Mouse (Mus musculus) MEL (cell line): ENCODE data around the gene Nfatc3. TPM values are rescaled to one million over a fixed set of nuclear protein-coding genes. Genes with fewer than 3 reads are reported as not detected.

Experiments
- DNase-seq: peaks from one replicate; pipeline ENCODE4 v3.0.0; 2011; ENCODE audit warnings: low read depth, low spot score
- H3K27ac ChIP-seq: 2 replicates; pipeline ENCODE4 v1.5.1; 2012; ENCODE audit warnings: low read depth, mild to moderate bottlenecking, control low read depth, low read length, moderate library complexity; ENCODE audit not compliant: control insufficient read depth
- H3K27me3 ChIP-seq, 2 experiments: fragments of 150-350 bp in 1 of 2; sonication (generic) in 1 of 2; 2 replicates each; pipeline ENCODE4 v1.6.1; 2012; ENCODE audit warnings: low read length in 2 of 2, mild to moderate bottlenecking in 2 of 2, improper control_type of control experiment in 1 of 2, moderate library complexity in 1 of 2; ENCODE audit not compliant: insufficient read depth in 2 of 2, control insufficient read depth in 1 of 2
- H3K36me3 ChIP-seq, 2 experiments: 2 replicates each; pipeline ENCODE4 v1.6.1; 2012 to 2014; ENCODE audit warnings: low read length in 2 of 2, improper control_type of control experiment in 1 of 2, inconsistent platforms in 1 of 2, mild to moderate bottlenecking in 1 of 2; ENCODE audit not compliant: insufficient read depth in 2 of 2, control insufficient read depth in 1 of 2
- H3K4me1 ChIP-seq, 2 experiments: fragments of 150-350 bp in 1 of 2; sonication (generic) in 1 of 2; 2 replicates each; pipeline ENCODE4 v1.6.1; 2012; ENCODE audit warnings: low read length in 2 of 2, improper control_type of control experiment in 1 of 2, mild to moderate bottlenecking in 1 of 2; ENCODE audit not compliant: insufficient read depth in 2 of 2, control insufficient read depth in 1 of 2
- H3K4me3 ChIP-seq, 2 experiments: fragments of 150-350 bp in 1 of 2; sonication (generic) in 1 of 2; 2 replicates each; pipeline ENCODE4 v1.5.1; 2012; ENCODE audit warnings: low read depth in 2 of 2, low read length in 2 of 2, mild to moderate bottlenecking in 2 of 2, moderate library complexity in 2 of 2, control low read depth in 1 of 2, improper control_type of control experiment in 1 of 2; ENCODE audit not compliant: control insufficient read depth in 1 of 2, insufficient read depth in 1 of 2
- H3K79me2 ChIP-seq: 2 replicates; pipeline ENCODE4 v1.6.1; 2012; ENCODE audit warnings: mild to moderate bottlenecking, low read length, moderate library complexity; ENCODE audit not compliant: control insufficient read depth, poor library complexity, insufficient read depth
- H3K9ac ChIP-seq: 2 replicates; pipeline ENCODE4 v1.6.1; 2012; ENCODE audit warnings: low read depth, mild to moderate bottlenecking, control low read depth, low read length, moderate library complexity; ENCODE audit not compliant: control insufficient read depth, poor library complexity, severe bottlenecking
- H3K9me3 ChIP-seq: fragments of 150-350 bp; sonication (generic); replicated peaks from 2 replicates; pipeline ENCODE4 v1.6.1; 2012; ENCODE audit warnings: mild to moderate bottlenecking, low read length, improper control_type of control experiment, moderate library complexity; ENCODE audit not compliant: insufficient read depth
- BHLHE40 ChIP-seq: IDR thresholded peaks from 2 replicates; pipeline ENCODE4 v1.6.1; 2012; ENCODE audit warnings: low read depth, mild to moderate bottlenecking, inconsistent platforms, low read length, improper control_type of control experiment, borderline replicate concordance
- CTCF ChIP-seq, 3 experiments: IDR thresholded peaks in 2 of 3; conservative IDR thresholded peaks in 1 of 3; 2 replicates each; pipeline ENCODE4 v1.5.1; 2011 to 2012; ENCODE audit warnings: low read length in 3 of 3, low read depth in 2 of 3, mild to moderate bottlenecking in 2 of 3, improper control_type of control experiment in 1 of 3, inconsistent platforms in 1 of 3, mixed read lengths in 1 of 3, moderate library complexity in 1 of 3; ENCODE audit not compliant: control insufficient read depth in 1 of 3, insufficient read depth in 1 of 3, poor library complexity in 1 of 3, severe bottlenecking in 1 of 3
- ELF1 ChIP-seq: IDR thresholded peaks from 2 replicates; pipeline ENCODE4 v1.6.1; 2014; ENCODE audit warnings: low read depth, mild to moderate bottlenecking, inconsistent platforms, low read length, improper control_type of control experiment, moderate library complexity
- EP300 ChIP-seq, 2 experiments: IDR thresholded peaks; 2 replicates each; pipeline ENCODE4 v1.6.1; 2011; ENCODE audit warnings: improper control_type of control experiment in 2 of 2, low read length in 2 of 2, low read depth in 1 of 2, mild to moderate bottlenecking in 1 of 2
- ETS1 ChIP-seq: IDR thresholded peaks from 2 replicates; pipeline ENCODE4 v1.6.1; 2012; ENCODE audit warnings: low read depth, mild to moderate bottlenecking, inconsistent platforms, low read length, improper control_type of control experiment, moderate library complexity
- GABPA ChIP-seq: IDR thresholded peaks from 2 replicates; pipeline ENCODE4 v1.6.1; 2012; ENCODE audit warnings: low read depth, mild to moderate bottlenecking, inconsistent platforms, low read length, improper control_type of control experiment, moderate library complexity
- GATA1 ChIP-seq: IDR thresholded peaks from 2 replicates; pipeline ENCODE4 v1.6.1; 2011; ENCODE audit warnings: low read depth, low read length, improper control_type of control experiment
- KAT2A ChIP-seq: conservative IDR thresholded peaks from 2 replicates; pipeline ENCODE4 v1.6.1; 2012; ENCODE audit warnings: low read depth, low read length, improper control_type of control experiment, inconsistent platforms
- MAX ChIP-seq: IDR thresholded peaks from 2 replicates; pipeline ENCODE4 v1.6.1; 2011; ENCODE audit warnings: low read length, improper control_type of control experiment
- MXI1 ChIP-seq: IDR thresholded peaks from 2 replicates; pipeline ENCODE4 v1.6.1; 2011; ENCODE audit warnings: mild to moderate bottlenecking, low read depth, low read length, improper control_type of control experiment
- MYC ChIP-seq: IDR thresholded peaks from 2 replicates; pipeline ENCODE4 v1.6.1; 2011; ENCODE audit warnings: low read depth, mild to moderate bottlenecking, low read length, improper control_type of control experiment, moderate library complexity
- NELFE ChIP-seq: IDR thresholded peaks from 2 replicates; pipeline ENCODE4 v1.6.1; 2011; ENCODE audit warnings: low read depth, low read length, improper control_type of control experiment
- NRF1 ChIP-seq: IDR thresholded peaks from 2 replicates; pipeline ENCODE4 v1.6.1; 2014; ENCODE audit warnings: low read depth, mild to moderate bottlenecking, inconsistent platforms, low read length, improper control_type of control experiment, moderate library complexity; ENCODE audit not compliant: poor library complexity, insufficient read depth, severe bottlenecking
- POLR2A ChIP-seq, 2 experiments: IDR thresholded peaks; 2 replicates each; pipeline ENCODE4 v1.6.1; 2011 to 2012; ENCODE audit warnings: low read length in 2 of 2, mild to moderate bottlenecking in 2 of 2, control low read depth in 1 of 2, improper control_type of control experiment in 1 of 2, low read depth in 1 of 2, moderate library complexity in 1 of 2; ENCODE audit not compliant: control insufficient read depth in 1 of 2, insufficient read depth in 1 of 2, poor library complexity in 1 of 2
- POLR2AphosphoS2 ChIP-seq: IDR thresholded peaks from 2 replicates; pipeline ENCODE4 v1.6.1; 2011; ENCODE audit warnings: low read length, improper control_type of control experiment
- POLR2AphosphoS5 ChIP-seq: IDR thresholded peaks from 2 replicates; pipeline ENCODE4 v1.6.1; 2012; ENCODE audit warnings: low read depth, borderline replicate concordance, mild to moderate bottlenecking, inconsistent platforms, low read length, moderate library complexity, mixed read lengths
- RAD21 ChIP-seq: IDR thresholded peaks from 2 replicates; pipeline ENCODE4 v1.6.1; 2011; ENCODE audit warnings: mild to moderate bottlenecking, low read depth, low read length, improper control_type of control experiment
- RCOR1 ChIP-seq: IDR thresholded peaks from 2 replicates; pipeline ENCODE4 v1.6.1; 2012; ENCODE audit warnings: low read depth, mild to moderate bottlenecking, inconsistent platforms, low read length, improper control_type of control experiment
- SMC3 ChIP-seq: IDR thresholded peaks from 2 replicates; pipeline ENCODE4 v1.6.1; 2011; ENCODE audit warnings: low read depth, low read length, improper control_type of control experiment
- TBP ChIP-seq: IDR thresholded peaks from 2 replicates; pipeline ENCODE4 v1.8.0; 2011; ENCODE audit warnings: low read depth, low read length, improper control_type of control experiment
- TCF12 ChIP-seq: IDR thresholded peaks from 2 replicates; pipeline ENCODE4 v1.6.1; 2014; ENCODE audit warnings: low read depth, mild to moderate bottlenecking, inconsistent platforms, low read length, improper control_type of control experiment, moderate library complexity
- UBTF ChIP-seq: IDR thresholded peaks from 2 replicates; pipeline ENCODE4 v1.6.1; 2012; ENCODE audit warnings: low read depth, mild to moderate bottlenecking, inconsistent platforms, low read length, improper control_type of control experiment, moderate library complexity, borderline replicate concordance; ENCODE audit not compliant: insufficient read depth
- USF2 ChIP-seq, 2 experiments: IDR thresholded peaks; 2 replicates each; pipeline ENCODE4 v1.6.1; 2011 to 2012; ENCODE audit warnings: improper control_type of control experiment in 2 of 2, low read length in 2 of 2, borderline replicate concordance in 1 of 2, inconsistent platforms in 1 of 2, low read depth in 1 of 2, mild to moderate bottlenecking in 1 of 2; ENCODE audit not compliant: insufficient read depth in 1 of 2
- ZC3H11A ChIP-seq: IDR thresholded peaks from 2 replicates; pipeline ENCODE4 v1.6.1; 2012; ENCODE audit warnings: low read depth, mild to moderate bottlenecking, inconsistent platforms, low read length, improper control_type of control experiment
- ZNF384 ChIP-seq: IDR thresholded peaks from 2 replicates; pipeline ENCODE4 v1.6.1; 2012; ENCODE audit warnings: low read depth, mild to moderate bottlenecking, inconsistent platforms, low read length, improper control_type of control experiment
- polyA plus RNA-seq, 2 experiments: library from polyadenylated mRNA; stranded (reverse) in 1 of 2; unstranded in 1 of 2; fragments of >175 nt in 1 of 2; fragments of >200 nt in 1 of 2; gene quantifications; 2 replicates each; pipeline versions ENCODE4 v1.2.1 to v1.2.4; 2012; ENCODE audit warnings: low replicate concordance in 2 of 2, low read depth in 1 of 2; ENCODE audit not compliant: insufficient read length in 2 of 2, insufficient read depth in 1 of 2, missing spikeins in 1 of 2
- total RNA-seq: library from RNA; depleted of rRNA; stranded (reverse); fragments of 300-350 nt; gene quantifications from 2 replicates; pipeline ENCODE4 v1.2.3, GENCODE M21; 2012

Nfatc3 gene
- total and polyA plus RNA-seq, 3 experiments: 14.4 to 59.3 (median 50.2) TPM

- no peaks in the 10 kb centered on the region for H3K9me3 ChIP-seq
- H3K9ac ChIP-seq: no peak overlapping the region
- H3K36me3 ChIP-seq: peaks cover 0 to 10% of the 10 kb centered on the region in 2 experiments; a peak in 2 of 4 replicates
- H3K79me2 ChIP-seq: no peaks in the 10 kb centered on the region
- TF ChIP-seq UBTF (no peak), RAD21 (peak; percentile 97), ZC3H11A (peak; percentile 93), GABPA (no peak), SMC3 (peak; percentile 96), TCF12 (no peak), GATA1 (peak; percentile 26; the same call in 1 of the 2 replicates), KAT2A (no peak), RCOR1 (no peak), CTCF (IDR thresholded peaks at IDR 0.05 in 2 of 3, conservative IDR thresholded peaks at IDR 0.05 in 1 of 3; ENCODE audit: control insufficient read depth in 1 of 3, insufficient read depth in 1 of 3, low read depth in 2 of 3, low read length in 3 of 3, poor library complexity in 1 of 3, severe bottlenecking in 1 of 3) (peak; percentile 92 to 96 (median 93))
- H3K4me3 ChIP-seq: no peak overlapping the region
- DNase-seq: peak; percentile 81
- no peaks in the 10 kb centered on the region for H3K27me3 ChIP-seq
- H3K4me1 ChIP-seq: peaks cover 5 to 6% of the 10 kb centered on the region in 2 experiments; a peak in 3 of 4 replicates
- H3K27ac ChIP-seq: no peak overlapping the region
These were observed 36.2 kb upstream of the Nfatc3 start for GRCm38 (mm10) chr8:106022483-106022882.

- no peaks in the 10 kb centered on the region for H3K4me1 ChIP-seq
- H3K27me3 ChIP-seq: no peaks in the 10 kb centered on the region
- TF ChIP-seq NELFE (no peak), POLR2A (IDR thresholded peaks at IDR 0.05; ENCODE audit: control insufficient read depth in 1 of 2, insufficient read depth in 1 of 2, low read depth in 1 of 2, low read length in 2 of 2, poor library complexity in 1 of 2) (no peak), BHLHE40 (no peak), TBP (no peak), ZNF384 (no peak), USF2 (IDR thresholded peaks at IDR 0.05; ENCODE audit: borderline replicate concordance in 1 of 2, insufficient read depth in 1 of 2, low read depth in 1 of 2, low read length in 2 of 2) (no peak), RCOR1 (no peak), POLR2AphosphoS2 (no peak), CTCF (IDR thresholded peaks at IDR 0.05 in 2 of 3, conservative IDR thresholded peaks at IDR 0.05 in 1 of 3; ENCODE audit: control insufficient read depth in 1 of 3, insufficient read depth in 1 of 3, low read depth in 2 of 3, low read length in 3 of 3, poor library complexity in 1 of 3, severe bottlenecking in 1 of 3) (no peak), MYC (no peak), MAX (no peak), EP300 (IDR thresholded peaks at IDR 0.05; ENCODE audit: low read depth in 1 of 2, low read length in 2 of 2) (no peak), ETS1 (no peak), TCF12 (no peak), SMC3 (no peak), POLR2AphosphoS5 (no peak), ELF1 (no peak), NRF1 (no peak), MXI1 (no peak)
- peaks cover 0 to 8% of the 10 kb centered on the region in 2 experiments; a peak in 2 of 4 replicates for H3K36me3 ChIP-seq
- no peaks in the 10 kb centered on the region for H3K79me2 ChIP-seq
- no peaks in the 10 kb centered on the region for H3K9me3 ChIP-seq
- DNase-seq: no peak
- H3K27ac ChIP-seq: no peak overlapping the region
- H3K4me3 ChIP-seq: no peak overlapping the region
- H3K9ac ChIP-seq: no peak overlapping the region
These were observed 19.9 kb upstream of the Nfatc3 start for GRCm38 (mm10) chr8:106038721-106039120.
